Mouse (Mus musculus) hindbrain, embryonic 14.5 days (tissue): Measurements from ENCODE around the gene Tbc1d30. TPM values are rescaled to one million over a fixed set of nuclear protein-coding genes. Genes with fewer than 3 reads are reported as not detected.

Experiments
- ATAC-seq: fragments of 200-750 bp; cut with Nextera tagmentation; 2 replicates; pipeline ENCODE4 v1.8.0; 2017; ENCODE audit warnings: moderate number of reproducible peaks, mild to moderate bottlenecking, moderate TSS enrichment, moderate library complexity; ENCODE audit not compliant: low FRiP score
- DNase-seq: peaks from one replicate; pipeline ENCODE4 v3.0.0-alpha.2; 2015; ENCODE audit warnings: low spot score
- H3K27ac ChIP-seq: fragments of 300-500 bp; sonication (generic); 2 replicates; pipeline ENCODE4 v1.5.1; 2014; ENCODE audit warnings: mild to moderate bottlenecking, moderate library complexity
- H3K27me3 ChIP-seq: fragments of 300-500 bp; sonication (generic); 2 replicates; pipeline ENCODE4 v1.6.1; 2014; ENCODE audit warnings: mild to moderate bottlenecking, low read length, mixed read lengths; ENCODE audit not compliant: control insufficient read depth, insufficient read depth
- H3K36me3 ChIP-seq: fragments of 300-500 bp; sonication (generic); replicated peaks from 2 replicates; pipeline ENCODE4 v1.6.1; 2014; ENCODE audit not compliant: control insufficient read depth, insufficient read depth
- H3K4me1 ChIP-seq: fragments of 300-500 bp; sonication (generic); replicated peaks from 2 replicates; pipeline ENCODE4 v1.6.1; 2014; ENCODE audit warnings: antibody characterized with exemption, low read length, mixed read lengths; ENCODE audit not compliant: control insufficient read depth, insufficient read depth
- H3K4me2 ChIP-seq: fragments of 300-500 bp; sonication (generic); replicated peaks from 2 replicates; pipeline ENCODE4 v1.6.1; 2014; ENCODE audit warnings: mild to moderate bottlenecking, moderate library complexity
- H3K4me3 ChIP-seq: fragments of 300-500 bp; sonication (generic); replicated peaks from 2 replicates; pipeline ENCODE4 v1.5.1; 2014; ENCODE audit warnings: mild to moderate bottlenecking, low read length
- H3K9ac ChIP-seq: fragments of 300-500 bp; sonication (generic); 2 replicates; pipeline ENCODE4 v1.6.1; 2014
- H3K9me3 ChIP-seq: fragments of 300-500 bp; sonication (generic); 2 replicates; pipeline ENCODE4 v1.6.1; 2016; ENCODE audit warnings: low read length; ENCODE audit not compliant: control insufficient read depth
- WGBS: fragments of 180-500 bp; shearing (Covaris S2); extraction: QIAGEN DNeasy Blood & Tissue Kit; methylation state at CpG from one replicate; pipeline ENCODE4 v1.1.7; 2014; 5-methylcytosine and 5-hydroxymethylcytosine counted together
- polyA plus RNA-seq: library from polyadenylated mRNA; unstranded; fragments of >200 nt; fragmentation: Nextera tagmentation; extraction: Ambion mirVana; gene quantifications from 2 replicates; pipeline ENCODE4 v1.2.1, GENCODE M21; 2014

Tbc1d30 gene
- polyA plus RNA-seq, 1 experiment from 2014 or later = 24.8 TPM

DNA sequence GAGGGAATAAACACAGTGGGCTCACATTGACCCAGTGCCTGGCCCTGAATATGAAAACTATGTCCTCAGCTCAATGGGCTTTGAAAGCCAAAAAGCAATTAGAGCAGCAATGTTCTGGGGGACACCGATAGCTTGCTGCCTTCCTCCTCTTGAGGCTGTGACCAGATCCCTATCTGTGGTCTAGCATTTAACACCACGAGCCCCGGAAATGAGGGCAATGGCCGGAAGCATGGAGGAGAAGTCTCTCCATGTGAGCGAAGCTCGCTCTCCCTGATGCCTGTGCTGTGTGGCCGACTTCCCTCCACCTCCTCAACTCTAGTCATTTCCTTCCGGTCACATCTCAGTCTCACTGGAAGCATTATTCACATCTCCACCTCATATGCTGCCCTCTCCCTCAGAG is 82.3 kb downstream of the Tbc1d30 start:
- Histone ChIP-seq H3K9ac (no peak overlapping the region), H3K27me3 (no peaks in the 10 kb centered on the region), H3K9me3 (no peaks in the 10 kb centered on the region), H3K36me3 (peaks cover 72% of the 10 kb centered on the region), H3K4me3 (no peak overlapping the region), H3K4me1 (no peaks in the 10 kb centered on the region), H3K4me2 (no peak overlapping the region), H3K27ac (no peak overlapping the region)
- DNase-seq = no peak
- ATAC-seq = no peak
- 93% methylated on average over 8 of the region's 8 CpGs for WGBS

DNA sequence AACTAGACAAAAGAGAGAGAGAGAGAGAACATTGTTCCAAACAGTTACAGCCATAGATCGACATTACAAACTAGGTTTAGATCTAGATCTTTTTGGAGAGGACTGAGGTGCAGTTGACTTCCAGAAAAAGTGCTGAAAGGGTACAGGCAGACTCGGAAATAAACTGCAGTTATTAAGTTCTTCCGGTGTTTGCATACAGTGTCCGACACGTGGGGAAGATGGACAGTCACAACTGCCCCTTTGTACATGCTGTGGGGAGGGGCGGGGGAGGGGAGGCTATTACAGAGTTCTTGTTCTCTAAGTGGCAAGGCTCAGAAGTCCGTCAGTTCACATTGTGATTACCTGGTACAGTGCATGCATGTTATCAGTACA is 86.9 kb downstream of the Tbc1d30 start:
- Histone ChIP-seq H3K4me3 (no peak overlapping the region), H3K36me3 (peaks cover 34% of the 10 kb centered on the region), H3K27me3 (no peaks in the 10 kb centered on the region), H3K4me2 (no peak overlapping the region), H3K4me1 (no peaks in the 10 kb centered on the region), H3K27ac (no peak overlapping the region), H3K9ac (no peak overlapping the region), H3K9me3 (no peaks in the 10 kb centered on the region)
- ATAC-seq (no peak), DNase-seq (no peak)
- 86% methylated on average over 7 of the region's 7 CpGs for WGBS

DNA sequence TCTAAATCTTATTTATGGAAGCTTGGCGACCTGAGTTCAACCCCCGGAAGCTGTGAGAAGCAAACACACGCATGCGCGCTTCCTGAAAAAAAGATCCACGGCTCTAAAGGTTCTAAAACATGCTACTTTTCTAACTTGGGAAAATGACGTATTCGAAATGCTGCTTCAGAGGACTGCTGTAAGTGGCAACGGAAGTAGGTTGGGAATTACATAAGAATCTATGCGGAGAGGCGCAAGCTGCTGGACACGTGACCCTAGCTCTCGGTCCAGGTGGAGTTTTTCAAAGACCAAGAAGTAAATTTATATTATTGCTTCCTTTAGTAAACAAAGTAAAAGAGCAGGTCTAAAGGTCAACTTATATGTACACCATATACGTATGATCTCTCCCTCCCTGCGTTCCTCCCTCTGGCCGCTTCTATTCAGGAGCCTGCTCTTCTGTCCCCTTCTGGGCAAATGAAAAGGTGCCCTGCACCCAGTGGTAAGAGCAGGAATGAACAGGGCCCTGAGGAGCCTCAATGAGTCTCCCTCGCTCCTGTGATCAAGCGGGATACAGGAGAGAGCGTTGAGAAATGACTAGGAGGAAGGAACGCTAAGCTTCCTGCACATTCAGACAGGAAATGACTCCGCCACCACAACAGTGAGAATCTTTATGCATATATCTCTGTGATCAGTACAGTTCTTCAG is 87.4 kb downstream of the Tbc1d30 start:
- H3K4me1 ChIP-seq = no peaks in the 10 kb centered on the region
- ATAC-seq = no peak

GRCm38 (mm10) chr10:121262206-121262605 is 88.9 kb downstream of the Tbc1d30 start:
- DNase-seq (no peak), ATAC-seq (no peak)
- Histone ChIP-seq H3K36me3 (peaks cover 28% of the 10 kb centered on the region), H3K4me1 (no peaks in the 10 kb centered on the region), H3K4me2 (no peak overlapping the region), H3K27ac (no peak overlapping the region), H3K9ac (no peak overlapping the region), H3K4me3 (no peak overlapping the region), H3K27me3 (no peaks in the 10 kb centered on the region), H3K9me3 (no peaks in the 10 kb centered on the region)
- WGBS = 92% methylated on average over 8 of the region's 8 CpGs

More for the DNA sequence above, 87.4 kb downstream of the Tbc1d30 start:
- Histone ChIP-seq H3K36me3 (peaks cover 34% of the 10 kb centered on the region), H3K9ac (no peak overlapping the region), H3K4me3 (no peak overlapping the region), H3K4me2 (no peak overlapping the region), H3K9me3 (no peaks in the 10 kb centered on the region), H3K27ac (no peak overlapping the region), H3K27me3 (no peaks in the 10 kb centered on the region)
- DNase-seq = no peak
- 89% methylated on average over 21 of the region's 21 CpGs for WGBS

- Histone ChIP-seq H3K27me3 (no peaks in the 10 kb centered on the region), H3K27ac (no peak overlapping the region), H3K4me2 (no peak overlapping the region), H3K4me1 (no peaks in the 10 kb centered on the region), H3K36me3 (peaks cover 17% of the 10 kb centered on the region), H3K9ac (no peak overlapping the region), H3K4me3 (no peak overlapping the region), H3K9me3 (no peaks in the 10 kb centered on the region)
- DNase-seq (no peak), ATAC-seq (no peak)
- WGBS = 86% methylated on average over 6 of the region's 6 CpGs
Observed at GRCm38 (mm10) chr10:121261036-121261592, 90.0 kb downstream of the Tbc1d30 start.

DNA sequence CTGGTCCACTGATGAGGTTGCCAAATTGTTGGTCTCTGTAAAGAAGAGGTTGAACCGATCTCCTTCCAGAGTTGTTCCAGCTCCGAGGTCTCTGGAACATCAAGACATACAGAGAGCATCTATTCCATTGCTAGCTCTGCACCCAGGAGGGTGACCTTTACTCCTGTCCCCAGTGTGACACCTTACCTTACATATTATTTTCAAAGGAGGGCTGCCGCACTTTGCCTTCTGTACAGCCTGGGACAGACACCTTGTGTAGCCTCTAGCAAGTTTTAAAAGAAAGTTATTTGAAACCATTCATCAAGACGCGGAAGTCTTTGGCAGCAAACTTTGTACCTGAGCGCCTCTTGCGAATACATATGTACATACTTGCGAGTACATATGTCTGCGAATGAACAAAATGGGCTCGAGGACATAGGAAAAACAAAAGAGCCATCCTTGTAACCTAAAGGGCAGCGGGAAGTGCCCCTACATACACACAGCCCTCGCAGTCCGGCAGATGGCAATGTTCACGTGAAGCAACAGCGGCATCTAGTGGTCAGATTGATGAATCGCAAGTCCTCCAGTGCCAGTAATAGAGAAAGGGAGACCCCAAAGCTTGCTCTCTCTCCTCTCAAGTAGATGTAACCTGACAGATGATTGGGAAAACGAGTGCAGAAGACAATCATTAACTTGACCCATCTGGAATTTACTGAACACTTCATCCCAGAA is 94.8 kb downstream of the Tbc1d30 start:
- 25% methylated on average over 17 of the region's 17 CpGs for WGBS
- DNase-seq = peak; percentile 90
- H3K4me2 ChIP-seq = no peak overlapping the region
- no peaks in the 10 kb centered on the region for H3K4me1 ChIP-seq
- no peak overlapping the region for H3K4me3 ChIP-seq
- H3K27me3 ChIP-seq = no peaks in the 10 kb centered on the region
- H3K27ac ChIP-seq = no peak overlapping the region
- no peaks in the 10 kb centered on the region for H3K36me3 ChIP-seq
- H3K9me3 ChIP-seq = no peaks in the 10 kb centered on the region
- H3K9ac ChIP-seq = no peak overlapping the region
- ATAC-seq = no peak; the same call in 1 of the 2 replicates

DNA sequence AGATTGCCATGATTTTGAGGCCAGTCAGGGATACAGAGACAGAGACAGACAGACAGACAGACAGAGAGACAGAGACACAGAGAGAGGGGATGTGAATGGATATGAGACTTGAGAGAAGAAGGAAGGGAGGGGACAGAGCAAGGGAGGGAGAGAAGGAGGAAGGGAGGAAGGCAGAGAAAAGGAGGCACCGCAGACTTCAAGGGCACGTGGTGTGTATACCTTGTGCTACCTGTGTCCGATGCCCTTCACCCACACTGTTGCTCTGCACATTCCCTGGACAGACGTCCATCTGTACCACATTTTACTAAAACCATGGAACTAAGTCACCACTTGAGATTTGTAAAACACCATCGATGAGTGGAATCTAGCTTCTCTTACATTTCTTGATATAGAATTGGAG is 95.6 kb downstream of the Tbc1d30 start:
- H3K36me3 ChIP-seq = no peaks in the 10 kb centered on the region
- H3K4me2 ChIP-seq = no peak overlapping the region
- no peaks in the 10 kb centered on the region for H3K27me3 ChIP-seq
- ATAC-seq (no peak), DNase-seq (no peak)
- H3K4me3 ChIP-seq = no peak overlapping the region
- no peak overlapping the region for H3K27ac ChIP-seq
- H3K9me3 ChIP-seq = no peaks in the 10 kb centered on the region
- WGBS = 92% methylated on average over 5 of the region's 5 CpGs
- H3K4me1 ChIP-seq = no peaks in the 10 kb centered on the region
- no peak overlapping the region for H3K9ac ChIP-seq

GRCm38 (mm10) chr10:121254343-121254742 is 96.7 kb downstream of the Tbc1d30 start:
- WGBS = 86% methylated on average over 8 of the region's 8 CpGs
- Histone ChIP-seq H3K27me3 (no peaks in the 10 kb centered on the region), H3K4me1 (no peaks in the 10 kb centered on the region), H3K9ac (no peak overlapping the region), H3K27ac (no peak overlapping the region), H3K4me2 (no peak overlapping the region), H3K4me3 (no peak overlapping the region), H3K9me3 (no peaks in the 10 kb centered on the region), H3K36me3 (no peaks in the 10 kb centered on the region)
- ATAC-seq = no peak
- no peak for DNase-seq

- H3K9ac ChIP-seq = no peak overlapping the region
- H3K27me3 ChIP-seq = no peaks in the 10 kb centered on the region
- H3K36me3 ChIP-seq = no peaks in the 10 kb centered on the region
- no peaks in the 10 kb centered on the region for H3K9me3 ChIP-seq
- H3K4me1 ChIP-seq = no peaks in the 10 kb centered on the region
- H3K4me2 ChIP-seq = no peak overlapping the region
- DNase-seq = no peak
- no peak overlapping the region for H3K27ac ChIP-seq
- no peak overlapping the region for H3K4me3 ChIP-seq
- no peak for ATAC-seq
- whole genome bisulfite sequencing = 80% methylated on average over 7 of the region's 7 CpGs
Observed at GRCm38 (mm10) chr10:121252781-121253180, 98.3 kb downstream of the Tbc1d30 start.
